Mouse (Mus musculus) neural tube, embryonic 14.5 days (tissue): Measurements from ENCODE around the gene Cecr2. TPM values are rescaled to one million over a fixed set of nuclear protein-coding genes. Genes with fewer than 3 reads are reported as not detected.

Source experiments
- ATAC-seq: fragments of 200-750 bp; cut with Nextera tagmentation; 2 replicates; pipeline ENCODE4 v1.8.0; 2017; ENCODE audit warnings: low read depth, mild to moderate bottlenecking, moderate TSS enrichment, moderate library complexity
- H3K27ac ChIP-seq: fragments of 300-500 bp; sonication (generic); 2 replicates; pipeline ENCODE4 v1.5.1; 2014; ENCODE audit warnings: low read depth, mild to moderate bottlenecking, control low read depth, low read length, moderate library complexity, mixed read lengths
- H3K27me3 ChIP-seq: fragments of 300-500 bp; sonication (generic); 2 replicates; pipeline ENCODE4 v1.6.1; 2014; ENCODE audit warnings: low read length; ENCODE audit not compliant: control insufficient read depth, insufficient read depth
- H3K36me3 ChIP-seq: fragments of 300-500 bp; sonication (generic); 2 replicates; pipeline ENCODE4 v1.6.1; 2014; ENCODE audit warnings: low read length, mixed read lengths; ENCODE audit not compliant: control insufficient read depth, insufficient read depth
- H3K4me1 ChIP-seq: fragments of 300-500 bp; sonication (generic); 2 replicates; pipeline ENCODE4 v1.6.1; 2014; ENCODE audit warnings: low read length; ENCODE audit not compliant: control insufficient read depth, insufficient read depth
- H3K4me2 ChIP-seq: fragments of 300-500 bp; sonication (generic); 2 replicates; pipeline ENCODE4 v1.6.1; 2014; ENCODE audit warnings: mild to moderate bottlenecking, low read depth, low read length, control low read depth
- H3K4me3 ChIP-seq: fragments of 300-500 bp; sonication (generic); 2 replicates; pipeline ENCODE4 v1.5.1; 2014; ENCODE audit warnings: low read depth, low read length, control low read depth, mixed read lengths
- H3K9ac ChIP-seq: fragments of 300-500 bp; sonication (generic); replicated peaks from 2 replicates; pipeline ENCODE4 v1.6.1; 2014; ENCODE audit warnings: low read depth, mild to moderate bottlenecking, control low read depth, low read length, mixed read lengths
- H3K9me3 ChIP-seq: fragments of 300-500 bp; sonication (generic); 2 replicates; pipeline ENCODE4 v1.6.1; 2016; ENCODE audit warnings: low read length; ENCODE audit not compliant: control insufficient read depth
- WGBS: fragments of 180-500 bp; shearing (Covaris S2); extraction: QIAGEN DNeasy Blood & Tissue Kit; methylation state at CpG from one replicate; pipeline ENCODE4 v1.1.7; 2014; 5-methylcytosine and 5-hydroxymethylcytosine counted together
- polyA plus RNA-seq: library from polyadenylated mRNA; unstranded; fragments of >200 nt; fragmentation: Nextera tagmentation; extraction: Ambion mirVana; gene quantifications from 2 replicates; pipeline ENCODE4 v1.2.1, GENCODE M21; 2014

Cecr2 gene
- polyA plus RNA-seq, 1 experiment from 2014 or later, result 3.1 TPM

- WGBS, result under 1% methylated on average over 21 of the region's 21 CpGs
- Histone ChIP-seq H3K4me1 (0 out of 2 replicates have a peak, but pooled peaks cover 3% of the 10 kb centered on the region), H3K9ac (peak overlapping the region; percentile 84), H3K4me3 (peak overlapping the region; percentile 89), H3K27ac (peak overlapping the region; percentile 95), H3K36me3 (no peaks in the 10 kb centered on the region), H3K9me3 (no peaks in the 10 kb centered on the region), H3K27me3 (no peaks in the 10 kb centered on the region), H3K4me2 (peak overlapping the region; percentile 92)
- ATAC-seq, result peak; percentile 73
Measured at GRCm38 (mm10) chr6:120665415-120665815, 754 bp upstream of the Cecr2 start.

DNA sequence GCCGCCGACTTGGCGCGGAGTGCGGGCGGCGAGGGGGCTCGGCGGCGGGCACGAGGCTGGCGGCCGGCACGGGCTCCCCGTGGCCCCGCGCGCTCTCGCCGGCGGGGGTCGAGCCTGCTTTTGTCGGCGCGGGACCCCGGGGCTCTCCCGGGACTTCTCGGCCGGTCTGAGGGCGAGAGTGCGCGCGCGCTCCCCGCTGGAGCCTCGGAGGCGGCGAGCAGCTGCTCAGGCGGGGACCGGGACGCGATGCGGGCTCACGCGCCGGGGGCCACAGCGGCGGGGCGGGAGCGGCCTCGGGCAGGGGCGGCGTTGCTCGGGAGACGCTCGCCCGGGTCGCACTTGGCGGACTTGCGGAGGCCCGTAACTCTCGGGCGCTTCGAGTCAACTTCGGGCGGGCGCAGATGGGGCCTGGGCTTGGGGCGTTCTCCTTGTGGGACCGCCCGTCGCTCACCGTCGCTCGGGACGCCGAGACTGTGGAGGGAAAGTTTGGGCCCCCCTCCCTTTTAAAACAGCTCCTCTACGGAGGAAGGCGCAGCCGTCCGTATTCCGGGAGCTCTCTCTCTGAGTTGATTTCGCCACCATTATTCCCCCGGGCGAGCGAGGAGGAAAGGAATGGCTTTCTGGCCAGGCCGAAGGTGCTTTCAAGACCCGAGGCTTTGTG is 722 bp downstream of the Cecr2 start:
- Histone ChIP-seq H3K4me1 (0 out of 2 replicates have a peak, but pooled peaks cover 3% of the 10 kb centered on the region), H3K27me3 (no peaks in the 10 kb centered on the region), H3K4me2 (peak overlapping the region; percentile 92), H3K36me3 (no peaks in the 10 kb centered on the region), H3K9ac (peak overlapping the region; percentile 84), H3K4me3 (peak overlapping the region; percentile 89), H3K9me3 (no peaks in the 10 kb centered on the region), H3K27ac (peak overlapping the region; percentile 95)
- ATAC-seq, result peak; percentile 57
- 0% methylated on average over 40 of the region's 87 CpGs for WGBS

DNA sequence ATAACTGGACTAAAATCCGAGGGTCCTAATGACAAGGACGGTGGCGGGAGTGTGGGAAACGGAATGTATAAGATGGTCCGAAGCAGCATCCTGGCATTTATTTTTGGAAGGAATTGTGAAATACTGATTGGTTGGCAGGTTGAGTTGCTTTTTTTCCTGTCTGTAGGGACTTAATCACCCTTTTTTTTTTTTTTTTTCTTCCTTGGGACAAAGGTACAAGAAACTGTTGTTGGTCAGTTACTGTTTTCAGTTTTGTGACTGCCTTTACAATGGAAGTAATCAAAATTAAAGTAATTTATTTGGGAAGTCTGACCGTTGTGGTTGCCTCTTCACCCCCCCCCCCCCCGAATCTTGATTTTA is 1.2 kb downstream of the Cecr2 start:
- Histone ChIP-seq H3K9me3 (no peaks in the 10 kb centered on the region), H3K4me2 (peak overlapping the region; percentile 92), H3K27ac (peak overlapping the region; percentile 95), H3K36me3 (no peaks in the 10 kb centered on the region), H3K4me1 (0 out of 2 replicates have a peak, but pooled peaks cover 3% of the 10 kb centered on the region), H3K27me3 (no peaks in the 10 kb centered on the region), H3K9ac (peak overlapping the region; percentile 84), H3K4me3 (peak overlapping the region; percentile 89)
- ATAC-seq, result no peak
- 2% methylated on average over 7 of the region's 7 CpGs for WGBS

GRCm38 (mm10) chr6:120667911-120668310 is 1.7 kb downstream of the Cecr2 start:
- ATAC-seq, result no peak
- 14% methylated on average over 7 of the region's 7 CpGs for WGBS
- Histone ChIP-seq H3K9me3 (no peaks in the 10 kb centered on the region), H3K4me3 (peak overlapping the region; percentile 89), H3K9ac (no peak overlapping the region; the same call in 1 of the 2 replicates), H3K4me2 (peak overlapping the region; percentile 92), H3K27ac (no peak overlapping the region), H3K27me3 (no peaks in the 10 kb centered on the region), H3K4me1 (0 out of 2 replicates have a peak, but pooled peaks cover 3% of the 10 kb centered on the region), H3K36me3 (no peaks in the 10 kb centered on the region)

DNA sequence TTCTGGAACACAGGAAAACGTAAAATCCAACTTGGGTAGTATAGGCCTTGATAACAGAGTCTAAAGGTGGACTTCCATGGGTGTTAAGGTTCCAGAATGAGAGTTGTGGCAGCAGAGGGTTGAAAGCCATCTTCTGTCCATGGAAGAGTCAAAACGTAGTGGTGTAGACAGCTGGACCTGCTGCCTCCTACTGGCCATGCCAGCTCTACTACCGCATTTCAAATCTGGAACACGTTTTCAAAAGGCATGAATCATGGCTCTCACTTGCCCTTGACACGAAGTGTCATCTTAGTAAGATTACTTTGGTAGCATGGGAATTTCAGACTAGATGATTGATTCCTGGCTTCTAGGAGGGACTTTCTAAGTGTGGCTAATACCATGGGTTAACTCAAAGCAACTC is 8.0 kb downstream of the Cecr2 start:
- Histone ChIP-seq H3K9me3 (no peaks in the 10 kb centered on the region), H3K4me1 (no peaks in the 10 kb centered on the region), H3K27me3 (no peaks in the 10 kb centered on the region), H3K9ac (no peak overlapping the region), H3K4me2 (no peak overlapping the region), H3K4me3 (no peak overlapping the region), H3K27ac (no peak overlapping the region), H3K36me3 (no peaks in the 10 kb centered on the region)
- WGBS, result 74% methylated on average over 5 of the region's 5 CpGs
- no peak for ATAC-seq

DNA sequence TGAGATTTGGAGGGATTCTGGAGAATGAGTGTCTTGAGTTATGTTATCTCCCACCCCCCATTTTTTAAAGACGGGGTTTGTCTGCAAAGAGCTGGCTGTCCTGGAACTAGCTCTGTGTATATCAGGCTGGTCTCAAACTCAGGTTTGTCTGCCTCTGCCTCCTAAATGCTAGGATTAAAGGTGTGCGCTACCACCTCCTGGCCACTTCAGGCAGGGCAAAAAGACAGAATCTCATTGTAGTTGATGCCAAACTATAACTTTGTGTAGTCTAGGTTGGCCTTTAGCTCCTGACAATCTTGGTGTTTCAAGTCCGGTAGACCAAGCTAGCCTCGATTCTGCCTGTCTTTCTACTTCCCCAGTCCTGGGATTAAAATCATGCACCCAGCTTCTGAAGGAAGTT is 8.7 kb downstream of the Cecr2 start:
- no peak for ATAC-seq
- Histone ChIP-seq H3K27ac (no peak overlapping the region), H3K4me1 (no peaks in the 10 kb centered on the region), H3K27me3 (no peaks in the 10 kb centered on the region), H3K36me3 (no peaks in the 10 kb centered on the region), H3K9me3 (no peaks in the 10 kb centered on the region), H3K4me2 (no peak overlapping the region), H3K4me3 (no peak overlapping the region), H3K9ac (no peak overlapping the region)
- 95% methylated on average over 4 of the region's 4 CpGs for WGBS

DNA sequence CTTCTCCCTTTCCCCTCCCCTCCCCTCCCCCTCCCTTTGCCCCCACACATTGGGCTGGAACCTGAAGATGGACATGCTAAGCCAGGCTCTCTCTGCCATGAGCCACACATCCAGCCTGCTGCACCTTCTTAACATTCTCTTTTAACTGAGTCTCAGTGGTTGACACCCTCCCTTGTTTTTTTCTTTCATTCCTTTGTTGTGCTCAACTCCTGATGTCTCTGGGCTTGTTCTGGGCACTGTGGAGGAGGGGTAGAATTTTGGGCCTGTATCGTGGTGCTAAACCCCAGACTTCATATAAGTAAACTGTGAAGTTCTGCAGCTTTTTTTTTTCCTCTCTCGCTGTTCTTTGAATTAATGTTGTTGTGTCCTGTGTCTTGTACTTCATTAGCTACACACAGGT is 9.8 kb downstream of the Cecr2 start:
- H3K27ac ChIP-seq, result no peak overlapping the region
- no peaks in the 10 kb centered on the region for H3K27me3 ChIP-seq
- H3K4me2 ChIP-seq, result no peak overlapping the region
- no peak overlapping the region for H3K9ac ChIP-seq
- H3K4me3 ChIP-seq, result no peak overlapping the region
- no peaks in the 10 kb centered on the region for H3K9me3 ChIP-seq
- H3K36me3 ChIP-seq, result no peaks in the 10 kb centered on the region
- H3K4me1 ChIP-seq, result no peaks in the 10 kb centered on the region
- 53% methylated on average over 2 of the region's 2 CpGs for WGBS
- ATAC-seq, result no peak

GRCm38 (mm10) chr6:120683351-120683750 is 17.2 kb downstream of the Cecr2 start:
- no peak overlapping the region for H3K27ac ChIP-seq
- no peak overlapping the region for H3K4me3 ChIP-seq
- no peak overlapping the region for H3K4me2 ChIP-seq
- no peaks in the 10 kb centered on the region for H3K4me1 ChIP-seq
- H3K9ac ChIP-seq, result no peak overlapping the region
- H3K9me3 ChIP-seq, result no peaks in the 10 kb centered on the region
- no peaks in the 10 kb centered on the region for H3K36me3 ChIP-seq
- H3K27me3 ChIP-seq, result no peaks in the 10 kb centered on the region
- no peak for ATAC-seq
- whole genome bisulfite sequencing, result 84% methylated on average over 2 of the region's 2 CpGs

GRCm38 (mm10) chr6:120684750-120685149 is 18.6 kb downstream of the Cecr2 start:
- H3K4me2 ChIP-seq, result no peak overlapping the region
- ATAC-seq, result no peak
- no peaks in the 10 kb centered on the region for H3K4me1 ChIP-seq
- no peaks in the 10 kb centered on the region for H3K27me3 ChIP-seq
- no peak overlapping the region for H3K27ac ChIP-seq
- no peaks in the 10 kb centered on the region for H3K9me3 ChIP-seq
- no peak overlapping the region for H3K9ac ChIP-seq
- H3K36me3 ChIP-seq, result no peaks in the 10 kb centered on the region
- whole genome bisulfite sequencing, result 98% methylated on average over 3 of the region's 3 CpGs
- no peak overlapping the region for H3K4me3 ChIP-seq
